Mouse (Mus musculus): Measurements from ENCODE around the gene Miga1. TPM values are rescaled to one million over a fixed set of nuclear protein-coding genes. Genes with fewer than 3 reads are reported as not detected.
A peak's percentile ranks its signal among the peaks of the same experiment; 100 is the strongest.

The Miga1 gene
- total RNA-seq, 2 experiments from 2014 or later = 5.0 to 7.3 TPM

DNA sequence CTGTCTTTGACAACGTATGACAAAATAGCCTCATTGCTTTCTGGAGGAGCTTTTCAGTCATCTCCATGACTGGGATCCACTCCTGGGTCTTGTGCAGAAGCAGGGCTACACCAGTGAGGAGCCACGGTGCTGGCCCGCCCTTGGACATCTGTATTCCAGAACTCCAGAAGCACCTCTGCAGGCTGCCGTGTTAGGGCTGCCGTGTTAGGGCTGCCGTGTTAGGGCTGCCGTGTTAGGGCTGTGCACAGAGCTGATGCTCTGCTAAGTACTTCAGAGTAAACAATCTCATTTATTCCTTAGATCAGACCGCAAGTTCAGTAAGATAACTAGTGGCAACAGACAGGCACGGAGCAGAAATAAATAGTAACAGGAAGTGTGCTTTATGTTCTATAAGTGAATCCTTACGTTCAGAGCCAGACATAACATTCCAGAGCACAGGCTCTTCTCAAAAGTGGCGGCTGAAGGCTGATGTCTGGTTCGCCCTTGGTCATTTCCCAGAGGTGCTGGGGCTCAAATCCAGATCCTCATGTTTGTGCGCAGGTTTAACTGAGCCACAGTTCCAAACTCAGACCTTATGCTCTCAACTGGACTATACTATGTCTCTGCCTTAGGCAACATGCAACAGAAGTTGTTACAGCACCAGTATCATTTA, 46.6 kb downstream of the Miga1 start:
- H3K4me3 ChIP-seq = no peak overlapping the region
- DNase-seq = no peak
- intact Hi-C loops (cut with DNase I) = no loop called here
- no peak for TF ChIP-seq CTCF (IDR thresholded peaks at IDR 0.05)
- peak overlapping the region; percentile 61 for H3K27ac ChIP-seq

- DNase-seq = no peak
- no peak for TF ChIP-seq CTCF (IDR thresholded peaks at IDR 0.05)
- peak overlapping the region; percentile 16; the same call in 1 of the 2 replicates for H3K27ac ChIP-seq
- H3K4me3 ChIP-seq = no peak overlapping the region
- intact Hi-C loops (cut with DNase I) = no loop called here
Measured at GRCm38 (mm10) chr3:152291895-152292294, 48.3 kb downstream of the Miga1 start.

DNA sequence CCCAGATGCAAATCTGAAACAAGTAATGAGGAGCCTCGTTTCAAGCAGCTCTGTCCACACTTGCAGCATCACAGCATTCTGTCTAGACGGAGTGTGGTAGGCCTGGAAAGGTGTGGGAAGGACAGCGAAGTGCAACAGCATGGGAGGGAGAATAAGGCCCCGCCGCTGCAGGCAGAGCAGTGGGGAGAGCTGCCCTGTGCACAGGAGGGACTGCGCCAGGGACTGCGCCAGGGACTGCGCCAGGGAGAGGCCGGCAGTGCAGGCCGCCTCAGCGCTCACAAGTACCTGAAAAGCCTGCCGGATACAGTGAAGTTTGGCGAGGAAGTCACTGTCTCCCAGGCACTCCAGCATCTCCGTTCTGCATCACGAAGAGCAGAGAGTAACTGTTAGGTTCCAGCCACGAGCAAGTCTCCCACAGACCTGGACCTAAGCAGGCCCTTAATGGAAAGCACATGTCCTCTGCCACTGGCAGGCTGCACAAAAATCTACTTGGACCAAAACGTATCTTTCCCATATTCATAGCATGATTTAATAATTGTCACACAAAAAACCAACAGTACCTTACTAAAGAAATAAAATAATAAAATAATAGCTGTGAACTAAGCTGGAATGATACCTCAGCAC, 49.9 kb downstream of the Miga1 start:
- Histone ChIP-seq H3K27ac (peak overlapping the region; percentile 63), H3K4me3 (no peak overlapping the region)
- intact Hi-C loops (cut with DNase I) = no loop called here
- TF ChIP-seq CTCF (IDR thresholded peaks at IDR 0.05) = no peak
- DNase-seq = no peak

DNA sequence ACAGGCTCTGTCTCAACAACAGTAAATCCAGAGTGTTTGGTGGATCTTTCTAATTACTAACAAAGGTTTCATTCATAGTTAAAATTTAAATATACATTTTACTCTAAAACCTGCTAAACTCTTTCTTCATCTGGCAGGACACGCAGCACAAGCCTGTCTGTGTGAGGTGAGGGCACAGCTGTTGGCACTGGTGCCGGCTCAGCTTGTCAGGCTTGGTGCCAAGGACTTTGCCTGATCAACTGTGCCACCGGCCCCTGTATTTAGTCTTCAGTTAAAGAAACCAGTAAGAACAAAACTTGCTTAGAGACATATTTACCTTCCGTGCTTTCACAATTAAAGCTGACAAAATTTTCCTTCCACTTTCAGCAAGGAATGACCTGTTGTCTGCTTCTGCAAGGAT, 51.5 kb downstream of the Miga1 start:
- intact Hi-C loops (cut with DNase I) = loop anchor here (2.0 kb wide), 1 partner anchor 14 kb away; no protein-coding TSS in a partner anchor
- Histone ChIP-seq H3K4me3 (no peak overlapping the region), H3K27ac (peak overlapping the region; percentile 88)
- TF ChIP-seq CTCF (IDR thresholded peaks at IDR 0.05) = no peak
- peak; percentile 87 for DNase-seq

- no peak for TF ChIP-seq CTCF (IDR thresholded peaks at IDR 0.05)
- no peak for DNase-seq
- intact Hi-C loops (cut with DNase I) = loop anchor here (2.0 kb wide), 1 partner anchor 15 kb away; no protein-coding TSS in a partner anchor
- Histone ChIP-seq H3K4me3 (no peak overlapping the region), H3K27ac (peak overlapping the region; percentile 88)
Measured at GRCm38 (mm10) chr3:152288276-152288675, 51.9 kb downstream of the Miga1 start.

- peak; percentile 61 for DNase-seq
- Histone ChIP-seq H3K27ac (peak overlapping the region; percentile 88), H3K4me3 (no peak overlapping the region)
- intact Hi-C loops (cut with DNase I) = loop anchor here (2.0 kb wide), 1 partner anchor 15 kb away; no protein-coding TSS in a partner anchor
- TF ChIP-seq CTCF (IDR thresholded peaks at IDR 0.05) = peak; percentile 39; the same call in 1 of the 2 replicates
Measured at GRCm38 (mm10) chr3:152287810-152288209, 52.4 kb downstream of the Miga1 start.

- Histone ChIP-seq H3K27ac (peak overlapping the region; percentile 82), H3K4me3 (peak overlapping the region; percentile 36)
- TF ChIP-seq CTCF (IDR thresholded peaks at IDR 0.05) = no peak
- peak; percentile 72 for DNase-seq
- intact Hi-C loops (cut with DNase I) = no loop called here
Measured at GRCm38 (mm10) chr3:152284759-152285158, 55.4 kb downstream of the Miga1 start.

- TF ChIP-seq CTCF (IDR thresholded peaks at IDR 0.05) = no peak
- intact Hi-C loops (cut with DNase I) = no loop called here
- DNase-seq = no peak
- Histone ChIP-seq H3K27ac (peak overlapping the region; percentile 82), H3K4me3 (no peak overlapping the region)
Measured at GRCm38 (mm10) chr3:152284306-152284705, 55.9 kb downstream of the Miga1 start.

DNA sequence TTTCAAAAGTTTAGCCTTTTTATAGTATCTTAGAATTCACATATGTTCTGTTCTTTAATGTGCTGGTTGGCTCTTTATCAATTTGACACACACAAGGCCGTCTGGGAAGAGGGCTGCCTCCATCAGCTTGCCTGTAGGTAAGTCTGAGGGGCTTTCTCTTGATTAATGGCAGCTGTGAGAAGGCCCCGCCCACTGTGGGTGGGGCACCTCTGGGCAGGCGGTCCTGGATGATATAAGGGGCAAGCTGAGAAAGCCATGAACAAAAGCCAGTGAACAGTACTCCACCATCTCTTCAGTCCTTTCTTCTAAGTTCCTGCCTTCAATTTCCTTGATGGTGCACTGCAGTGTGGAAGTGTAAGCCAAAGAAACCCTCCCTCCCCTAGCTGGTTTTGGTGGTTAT, 58.1 kb downstream of the Miga1 start:
- no peak overlapping the region for H3K27ac ChIP-seq
- DNase-seq = no peak
- intact Hi-C loops (cut with DNase I) = no loop called here
- no peak overlapping the region for H3K4me3 ChIP-seq
- no peak for TF ChIP-seq CTCF (IDR thresholded peaks at IDR 0.05)

DNA sequence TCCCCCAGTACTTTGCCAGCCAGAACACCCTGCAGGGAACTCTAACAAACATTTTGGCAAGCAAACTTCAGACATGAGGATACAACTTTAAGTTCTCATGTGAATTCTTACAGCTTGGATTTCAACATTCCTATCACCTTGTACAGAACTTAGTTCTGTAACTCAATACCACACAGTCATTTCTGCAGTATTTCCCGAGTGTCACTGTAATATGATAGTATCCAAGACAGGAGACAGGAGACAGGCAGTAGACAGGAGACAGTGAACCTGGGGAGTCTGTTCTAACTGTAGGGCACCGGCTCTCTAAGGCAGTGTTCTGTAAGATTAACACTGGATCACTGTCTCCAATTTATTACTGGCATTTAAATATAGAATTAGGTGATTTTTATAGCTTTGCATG, 61.8 kb downstream of the Miga1 start:
- DNase-seq = no peak
- Histone ChIP-seq H3K27ac (peak overlapping the region; percentile 68), H3K4me3 (no peak overlapping the region)
- TF ChIP-seq CTCF (IDR thresholded peaks at IDR 0.05) = no peak
- intact Hi-C loops (cut with DNase I) = no loop called here

GRCm38 (mm10) chr3:152277912-152278311, 62.3 kb downstream of the Miga1 start:
- peak overlapping the region; percentile 68 for H3K27ac ChIP-seq

GRCm38 (mm10) chr3:152276935-152277334, 63.3 kb downstream of the Miga1 start:
- Histone ChIP-seq H3K27ac (no peak overlapping the region), H3K4me3 (no peak overlapping the region)
- intact Hi-C loops (cut with DNase I) = no loop called here
- no peak for DNase-seq
- TF ChIP-seq CTCF (IDR thresholded peaks at IDR 0.05) = no peak

More at GRCm38 (mm10) chr3:152277912-152278311, 62.3 kb downstream of the Miga1 start:
- H3K4me3 ChIP-seq = no peak overlapping the region
- peak; percentile 17; the same call in 1 of the 2 replicates for TF ChIP-seq CTCF (IDR thresholded peaks at IDR 0.05)
- no peak for DNase-seq
- intact Hi-C loops (cut with DNase I) = no loop called here

- intact Hi-C loops (cut with DNase I) = no loop called here
- DNase-seq = no peak
- no peak for TF ChIP-seq CTCF (IDR thresholded peaks at IDR 0.05)
- Histone ChIP-seq H3K27ac (no peak overlapping the region), H3K4me3 (no peak overlapping the region)
Measured at GRCm38 (mm10) chr3:152275008-152275407, 65.2 kb downstream of the Miga1 start.

Data from gastrocnemius, adult 2 months (tissue).